Mouse (Mus musculus) kidney, postnatal 0 days (tissue): Measurements from ENCODE around the gene Klhdc9. TPM values are rescaled to one million over a fixed set of nuclear protein-coding genes. Genes with fewer than 3 reads are reported as not detected.
A peak's percentile ranks its signal among the peaks of the same experiment; 100 is the strongest.

ENCODE experiments used
- ATAC-seq: fragments of 200-750 bp; cut with Nextera tagmentation; replicated peaks from 2 replicates; pipeline ENCODE4 v1.8.0; 2017; ENCODE audit warnings: low read depth, moderate number of reproducible peaks, moderate TSS enrichment, moderate library complexity; ENCODE audit not compliant: low FRiP score
- DNase-seq: peaks from one replicate; pipeline ENCODE4 v3.0.0-alpha.2; 2016; ENCODE audit warnings: low spot score
- H3K27ac ChIP-seq: fragments of 300-500 bp; sonication (generic); 2 replicates; pipeline ENCODE4 v1.5.1; 2014; ENCODE audit warnings: mild to moderate bottlenecking
- H3K27me3 ChIP-seq: fragments of 300-500 bp; sonication (generic); 2 replicates; pipeline ENCODE4 v1.6.1; 2014; ENCODE audit warnings: low read length, mixed read lengths; ENCODE audit not compliant: insufficient read depth
- H3K36me3 ChIP-seq: fragments of 300-500 bp; sonication (generic); 2 replicates; pipeline ENCODE4 v1.6.1; 2014; ENCODE audit warnings: low read length, mixed read lengths; ENCODE audit not compliant: insufficient read depth
- H3K4me1 ChIP-seq: fragments of 300-500 bp; sonication (generic); replicated peaks from 2 replicates; pipeline ENCODE4 v1.6.1; 2014; ENCODE audit warnings: antibody characterized with exemption, low read length, mixed read lengths; ENCODE audit not compliant: insufficient read depth
- H3K4me2 ChIP-seq: fragments of 300-500 bp; sonication (generic); 2 replicates; pipeline ENCODE4 v1.6.1; 2014; ENCODE audit warnings: mild to moderate bottlenecking, low read length, moderate library complexity, mixed read lengths
- H3K4me3 ChIP-seq: fragments of 300-500 bp; sonication (generic); replicated peaks from 2 replicates; pipeline ENCODE4 v1.5.1; 2014; ENCODE audit warnings: low read depth, low read length
- H3K9ac ChIP-seq: fragments of 300-500 bp; sonication (generic); 2 replicates; pipeline ENCODE4 v1.6.1; 2014; ENCODE audit warnings: low read depth, low read length
- H3K9me3 ChIP-seq: fragments of 300-500 bp; sonication (generic); replicated peaks from 2 replicates; pipeline ENCODE4 v1.6.1; 2016; ENCODE audit warnings: low read length, inconsistent platforms, mixed read lengths
- CTCF ChIP-seq: IDR thresholded peaks from 2 replicates; pipeline ENCODE4 v1.5.1; 2016; ENCODE audit warnings: antibody characterized with exemption, low read depth, mild to moderate bottlenecking, moderate library complexity
- WGBS: fragments of 180-500 bp; shearing (Covaris S2); extraction: QIAGEN DNeasy Blood & Tissue Kit; methylation state at CpG from one replicate; pipeline ENCODE4 v1.1.7; 2014; 5-methylcytosine and 5-hydroxymethylcytosine counted together
- polyA plus RNA-seq: library from polyadenylated mRNA; unstranded; fragments of >200 nt; fragmentation: Nextera tagmentation; extraction: Ambion mirVana; gene quantifications from 2 replicates; pipeline ENCODE4 v1.2.1, GENCODE M21; 2015

The Klhdc9 gene
- polyA plus RNA-seq, 1 experiment from 2014 or later, result 5.7 TPM

DNA sequence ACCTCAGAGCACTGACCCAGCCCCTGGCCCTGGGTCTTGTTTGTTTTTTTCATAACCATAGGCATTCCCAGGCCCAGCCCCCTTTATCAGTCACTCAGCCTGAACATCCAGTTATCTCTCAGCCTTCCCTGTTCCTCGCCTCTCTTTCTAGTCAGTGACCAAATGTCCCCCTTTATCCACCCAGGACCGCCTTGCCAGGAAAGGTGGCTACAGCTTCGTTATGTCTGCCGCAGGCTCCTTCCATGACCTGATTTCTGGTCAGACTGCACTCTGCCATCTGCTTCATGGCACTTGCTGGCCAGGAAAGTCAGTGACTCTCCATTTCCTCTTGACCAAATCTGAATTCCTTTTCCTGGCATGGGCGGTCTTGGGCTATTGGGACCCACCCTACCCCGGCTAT is 17.7 kb upstream of the Klhdc9 start:
- WGBS, result 86% methylated on average over 6 of the region's 6 CpGs
- no peak overlapping the region for H3K4me3 ChIP-seq
- no peak overlapping the region for H3K4me2 ChIP-seq
- peaks cover 7% of the 10 kb centered on the region for H3K4me1 ChIP-seq
- no peak for ATAC-seq
- no peaks in the 10 kb centered on the region for H3K36me3 ChIP-seq
- no peaks in the 10 kb centered on the region for H3K9me3 ChIP-seq
- no peak overlapping the region for H3K27ac ChIP-seq
- no peak for DNase-seq
- H3K9ac ChIP-seq, result no peak overlapping the region
- TF ChIP-seq CTCF, result no peak
- H3K27me3 ChIP-seq, result peaks cover 3% of the 10 kb centered on the region; the same call in 1 of the 2 replicates

DNA sequence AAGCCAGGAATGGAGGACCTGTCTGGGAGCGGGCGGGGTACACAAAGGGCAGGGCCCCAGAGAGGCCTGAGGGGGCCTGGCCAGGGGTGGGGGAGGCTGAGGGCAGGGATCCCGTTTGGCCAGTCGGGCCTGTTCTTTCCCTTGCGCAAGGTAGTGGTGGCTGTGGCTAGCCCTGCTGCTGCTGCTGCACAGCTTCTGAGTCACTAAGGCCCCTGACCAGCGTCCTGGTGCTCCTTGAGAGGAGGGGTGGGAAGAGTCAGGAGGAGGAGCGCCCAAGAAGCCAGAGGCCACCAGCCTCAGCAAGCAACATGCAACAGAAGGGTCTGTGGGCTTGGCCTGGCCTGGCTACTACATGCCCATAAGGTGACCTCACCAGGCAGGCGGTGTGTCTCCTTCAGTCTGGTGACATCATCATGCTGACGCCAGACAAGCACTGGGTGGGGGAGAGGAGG is 15.1 kb upstream of the Klhdc9 start:
- no peak for TF ChIP-seq CTCF
- ATAC-seq (peak; percentile 30; the same call in 1 of the 2 replicates), DNase-seq (no peak)
- H3K4me2 ChIP-seq, result no peak overlapping the region
- no peaks in the 10 kb centered on the region for H3K36me3 ChIP-seq
- H3K9ac ChIP-seq, result no peak overlapping the region
- H3K27ac ChIP-seq, result no peak overlapping the region
- peaks cover 7% of the 10 kb centered on the region for H3K4me1 ChIP-seq
- WGBS, result 42% methylated on average over 9 of the region's 9 CpGs
- peaks cover 3% of the 10 kb centered on the region; the same call in 1 of the 2 replicates for H3K27me3 ChIP-seq
- H3K4me3 ChIP-seq, result no peak overlapping the region
- no peaks in the 10 kb centered on the region for H3K9me3 ChIP-seq

- H3K4me2 ChIP-seq, result no peak overlapping the region
- no peaks in the 10 kb centered on the region; the same call in 1 of the 2 replicates for H3K4me1 ChIP-seq
- no peak for TF ChIP-seq CTCF
- no peaks in the 10 kb centered on the region for H3K9me3 ChIP-seq
- H3K27ac ChIP-seq, result no peak overlapping the region
- H3K27me3 ChIP-seq, result no peaks in the 10 kb centered on the region
- no peak for DNase-seq
- no peaks in the 10 kb centered on the region for H3K36me3 ChIP-seq
- no peak for ATAC-seq
- 4% methylated on average over 3 of the region's 4 CpGs for WGBS
- H3K4me3 ChIP-seq, result no peak overlapping the region
- no peak overlapping the region for H3K9ac ChIP-seq
Observed at GRCm38 (mm10) chr1:171373946-171374345, 13.3 kb upstream of the Klhdc9 start.

DNA sequence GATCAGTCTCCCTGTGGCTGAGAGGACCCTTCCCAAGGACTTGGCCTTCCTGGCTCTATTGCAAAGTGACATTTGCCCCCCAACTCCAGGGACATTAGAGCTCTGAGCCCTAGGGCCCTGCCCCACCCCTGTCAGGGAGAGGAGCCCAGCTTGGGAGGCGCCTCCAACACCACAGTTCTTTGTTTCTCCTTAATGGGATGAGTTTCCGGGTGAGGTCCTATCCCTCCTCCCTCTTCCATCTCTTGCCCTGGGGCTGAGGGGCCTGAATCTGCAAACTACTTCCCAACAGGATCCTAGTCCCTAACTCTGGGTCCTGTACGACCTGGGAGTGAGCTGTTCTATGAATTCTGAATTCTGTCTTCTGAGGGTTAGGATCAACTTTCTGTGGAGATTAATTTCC is 12.3 kb upstream of the Klhdc9 start:
- DNase-seq, result no peak
- 58% methylated on average over 3 of the region's 3 CpGs for WGBS
- no peak for TF ChIP-seq CTCF
- no peak for ATAC-seq
- peaks cover 4% of the 10 kb centered on the region; the same call in 1 of the 2 replicates for H3K4me1 ChIP-seq
- H3K9ac ChIP-seq, result no peak overlapping the region
- H3K27ac ChIP-seq, result no peak overlapping the region
- no peak overlapping the region for H3K4me3 ChIP-seq
- H3K36me3 ChIP-seq, result no peaks in the 10 kb centered on the region
- H3K27me3 ChIP-seq, result no peaks in the 10 kb centered on the region
- no peaks in the 10 kb centered on the region for H3K9me3 ChIP-seq
- H3K4me2 ChIP-seq, result no peak overlapping the region

- Histone ChIP-seq H3K9ac (no peak within 1 kb of the TSS), H3K27me3 (no peaks in the 10 kb centered on the region), H3K36me3 (no peaks in the 10 kb centered on the region), H3K27ac (peak within 1 kb of the TSS; percentile 57), H3K9me3 (no peaks in the 10 kb centered on the region), H3K4me1 (peaks cover 4% of the 10 kb centered on the region; the same call in 1 of the 2 replicates), H3K4me3 (no peak within 1 kb of the TSS), H3K4me2 (peak within 1 kb of the TSS; percentile 7; the same call in 1 of the 2 replicates)
- peak; percentile 72; the same call in 1 of the 2 replicates for ATAC-seq
- WGBS, result 36% methylated on average over 20 of the region's 20 CpGs
- TF ChIP-seq CTCF, result no peak
- peak; percentile 14 for DNase-seq
Observed at GRCm38 (mm10) chr1:171369845-171370556, 9.4 kb upstream of the Klhdc9 start, which contains the start of gene Nectin4. TSS of gene Nectin4 (plus strand) at chr1:171370099.

- no peak for ATAC-seq
- Histone ChIP-seq H3K4me1 (0 out of 2 replicates have a peak, but pooled peaks cover 4% of the 10 kb centered on the region), H3K9ac (no peak overlapping the region), H3K9me3 (no peaks in the 10 kb centered on the region), H3K36me3 (no peaks in the 10 kb centered on the region), H3K4me2 (no peak overlapping the region), H3K4me3 (no peak overlapping the region), H3K27ac (no peak overlapping the region), H3K27me3 (no peaks in the 10 kb centered on the region)
- DNase-seq, result no peak
- 63% methylated on average over 7 of the region's 7 CpGs for WGBS
- TF ChIP-seq CTCF, result no peak
Observed at GRCm38 (mm10) chr1:171365934-171366333, 5.3 kb upstream of the Klhdc9 start.
